ENCODE assay signal across 12 mouse cellular contexts in genomic region chr5:142495321-142496096, GRCm38 (mm10). TPM values are rescaled to one million over a fixed set of nuclear protein-coding genes. Genes with fewer than 3 reads are reported as not detected.
DNase-seq lines count a peak whose midpoint lies in the region; ATAC-seq and TF ChIP-seq lines count a peak whose summit lies in the region.
"Had no signal": no experiment of that assay in that cellular context is flagged by ENCODE, and none has a peak within 500 bp of the region (broad histone marks: within the 10 kb centered on the region; RNA-seq: fewer than 3 reads in every experiment).

No protein-coding gene starts in this region.

- no peak for DNase-seq in heart, adult 8-10 months (ENCODE audit: low spot score)
- DNase-seq in stomach, postnatal 0 days (ENCODE audit: low spot score): no peak
- DNase-seq in cerebellum, adult 2 months: peak; percentile 74 to 81
- no peak for DNase-seq in layer of hippocampus, adult 2 months (ENCODE audit: low spot score in 2 of 2)
- no peak for DNase-seq in spleen, postnatal 14 days (ENCODE audit: low spot score in 2 of 2)
- DNase-seq: lung, adult 2 months; right cerebral cortex, postnatal 4 days had no signal

- peak overlapping the region; percentile 30; the same call in 1 of the 2 replicates for H3K9ac ChIP-seq in heart, embryonic 14.5 days (ENCODE audit: low read length)
- H3K9ac ChIP-seq in stomach, embryonic 14.5 days (replicated peaks; ENCODE audit: low read depth, low read length): no peak overlapping the region
- H3K9ac ChIP-seq in stomach, postnatal 0 days (ENCODE audit: low read length): no peak overlapping the region

- H3K4me3 ChIP-seq in heart, embryonic 14.5 days (ENCODE audit: control insufficient read depth in 1 of 2, insufficient read depth in 1 of 2, low read depth in 1 of 2, low read length in 2 of 2): no peak overlapping the region
- H3K4me3 ChIP-seq in stomach, embryonic 14.5 days (ENCODE audit: low read depth, low read length): no peak overlapping the region
- H3K4me3 ChIP-seq in stomach, postnatal 0 days (ENCODE audit: low read depth, low read length): no peak overlapping the region
- no peak overlapping the region for H3K4me3 ChIP-seq in cerebellum, adult 2 months (replicated peaks; ENCODE audit: insufficient read depth, low read depth, low read length)
- no peak overlapping the region for H3K4me3 ChIP-seq in layer of hippocampus, adult 2 months
- H3K4me3 ChIP-seq: myocyte had no signal

- H3K36me3 ChIP-seq in heart, embryonic 14.5 days (ENCODE audit: control insufficient read depth, insufficient read depth, low read length): no peaks in the 10 kb centered on the region
- H3K36me3 ChIP-seq in stomach, embryonic 14.5 days (ENCODE audit: control insufficient read depth, insufficient read depth, low read length): no peaks in the 10 kb centered on the region
- H3K36me3 ChIP-seq in stomach, postnatal 0 days (ENCODE audit: control insufficient read depth, insufficient read depth, low read length): no peaks in the 10 kb centered on the region

- WGBS in heart, embryonic 14.5 days: 49% methylated on average over 14 of the region's 14 CpGs
- 59% methylated on average over 14 of the region's 14 CpGs for whole genome bisulfite sequencing in stomach, embryonic 14.5 days
- 53% methylated on average over 14 of the region's 14 CpGs for WGBS in stomach, postnatal 0 days
- 31% methylated on average over 14 of the region's 14 CpGs for WGBS in cerebellum, adult 2 months

- H3K27ac ChIP-seq in heart, embryonic 14.5 days (replicated peaks in 1 of 2; ENCODE audit: control insufficient read depth in 1 of 2, insufficient read depth in 1 of 2, low read depth in 2 of 2, low read length in 2 of 2): peak overlapping the region; percentile 15 to 59
- no peak overlapping the region for H3K27ac ChIP-seq in stomach, embryonic 14.5 days (ENCODE audit: low read length)
- no peak overlapping the region for H3K27ac ChIP-seq in stomach, postnatal 0 days (replicated peaks)
- peak overlapping the region; percentile 23 for H3K27ac ChIP-seq in cerebellum, adult 2 months (ENCODE audit: insufficient read depth, low read length)
- no peak overlapping the region for H3K27ac ChIP-seq in layer of hippocampus, adult 2 months

- H3K4me2 ChIP-seq in heart, embryonic 14.5 days (ENCODE audit: low read length): peak overlapping the region; percentile 8; the same call in 1 of the 2 replicates
- no peak overlapping the region for H3K4me2 ChIP-seq in stomach, embryonic 14.5 days (replicated peaks; ENCODE audit: low read depth, low read length)
- H3K4me2 ChIP-seq in stomach, postnatal 0 days (replicated peaks; ENCODE audit: low read depth): no peak overlapping the region

- peaks cover 7 to 12% of the 10 kb centered on the region in 2 experiments for H3K4me1 ChIP-seq in heart, embryonic 14.5 days (ENCODE audit: control insufficient read depth in 2 of 2, insufficient read depth in 2 of 2, low read length in 2 of 2)
- no peaks in the 10 kb centered on the region for H3K4me1 ChIP-seq in stomach, embryonic 14.5 days (ENCODE audit: control insufficient read depth, insufficient read depth, low read length)
- H3K4me1 ChIP-seq in stomach, postnatal 0 days (replicated peaks; ENCODE audit: control insufficient read depth, insufficient read depth): no peaks in the 10 kb centered on the region
- H3K4me1 ChIP-seq in cerebellum, adult 2 months (ENCODE audit: control insufficient read depth, insufficient read depth, low read length): peaks cover 15% of the 10 kb centered on the region

- TF ChIP-seq EP300 in stomach, postnatal 0 days (optimal IDR thresholded peaks at IDR 0.05): no peak

- no peaks in the 10 kb centered on the region for H3K27me3 ChIP-seq in heart, embryonic 14.5 days (ENCODE audit: control insufficient read depth, insufficient read depth, low read length)
- H3K27me3 ChIP-seq in stomach, embryonic 14.5 days (ENCODE audit: control insufficient read depth, insufficient read depth, low read length): no peaks in the 10 kb centered on the region
- H3K27me3 ChIP-seq in stomach, postnatal 0 days (ENCODE audit: control insufficient read depth, insufficient read depth, low read length): no peaks in the 10 kb centered on the region
- no peaks in the 10 kb centered on the region for H3K27me3 ChIP-seq in cerebellum, adult 2 months (ENCODE audit: control insufficient read depth, insufficient read depth, low read length)

- TF ChIP-seq CTCF in stomach, postnatal 0 days (IDR thresholded peaks at IDR 0.05; ENCODE audit: low read depth): no peak
- TF ChIP-seq CTCF in cerebellum, adult 2 months (IDR thresholded peaks at IDR 0.05; ENCODE audit: borderline replicate concordance, insufficient read depth, low read depth, low read length): 0 out of 2 replicates have a peak, but pooled peaks have one; percentile 22
- no peak for TF ChIP-seq CTCF in layer of hippocampus, adult 2 months (conservative IDR thresholded peaks at IDR 0.05)

- no peak for TF ChIP-seq POLR2A in cerebellum, adult 2 months (IDR thresholded peaks at IDR 0.05; ENCODE audit: borderline replicate concordance, insufficient read depth, low read length)

- ATAC-seq in heart, embryonic 14.5 days (ENCODE audit: insufficient number of reproducible peaks, insufficient read depth, low FRiP score, low read depth): no peak
- ATAC-seq in stomach, embryonic 14.5 days (ENCODE audit: insufficient number of reproducible peaks, insufficient read depth, low FRiP score, low read depth): 0 out of 2 replicates have a peak, but pooled peaks have one; percentile 12
- no peak for ATAC-seq in stomach, postnatal 0 days (ENCODE audit: low FRiP score, low TSS enrichment)
- ATAC-seq: intestine, embryonic 16.5 days had no signal

- no peaks in the 10 kb centered on the region for H3K9me3 ChIP-seq in heart, embryonic 14.5 days (ENCODE audit: control insufficient read depth, low read length)
- H3K9me3 ChIP-seq in stomach, embryonic 14.5 days (ENCODE audit: control insufficient read depth, low read depth, low read length): no peaks in the 10 kb centered on the region
- H3K9me3 ChIP-seq in stomach, postnatal 0 days (ENCODE audit: control insufficient read depth, low read length): no peaks in the 10 kb centered on the region

RNA-seq across cellular contexts. Expression of gene Ap5z1, which starts 31.8 kb away (rescaled TPM):
- polyA plus RNA-seq in heart, embryonic 14.5 days (2014; fragmentation: Nextera tagmentation; extraction: Ambion mirVana): 6.0 and 6.3 TPM in 2 replicates
- total RNA-seq in heart, adult 8-10 months (2022): 1 to 10 TPM; 4.5 to 8.3 (median 7.1) TPM
- 11.0 and 11.8 TPM in 2 replicates for polyA plus RNA-seq in stomach, embryonic 14.5 days (2014; fragmentation: Nextera tagmentation; extraction: Ambion mirVana)
- polyA plus RNA-seq in stomach, postnatal 0 days (2015; fragmentation: Nextera tagmentation; extraction: Ambion mirVana): 4.2 and 5.0 TPM in 2 replicates
- polyA plus RNA-seq in cerebellum, adult 2 months (2012; rRNA removed): 30.3 and 32.7 TPM in 2 replicates
- total RNA-seq in layer of hippocampus, adult 2 months (2021): 10 to 100 TPM; 24.4 to 31.3 TPM

RNA-seq across cellular contexts. Expression of gene Papolb, which starts 34.4 kb away (rescaled TPM):
- 0.31 TPM in 2 replicates for polyA plus RNA-seq in heart, embryonic 14.5 days (2014; fragmentation: Nextera tagmentation; extraction: Ambion mirVana)
- under 1 TPM in 3 of 4 experiments, not detected in 1; 0.06 to 0.16 (median 0.06) TPM for total RNA-seq in heart, adult 8-10 months (2022)
- 0.07 and 0.27 TPM in 2 replicates for polyA plus RNA-seq in stomach, embryonic 14.5 days (2014; fragmentation: Nextera tagmentation; extraction: Ambion mirVana)
- polyA plus RNA-seq in stomach, postnatal 0 days (2015; fragmentation: Nextera tagmentation; extraction: Ambion mirVana): not detected in 2 replicates
- polyA plus RNA-seq in cerebellum, adult 2 months (2012; rRNA removed): 0.17 and 0.25 TPM in 2 replicates
- under 1 TPM; 0.66 to 0.84 TPM for total RNA-seq in layer of hippocampus, adult 2 months (2021)
- polyA plus RNA-seq: intestine, embryonic 16.5 days; stomach, embryonic 16.5 days had no signal

RNA-seq across cellular contexts. Expression of gene Radil, which starts 55.4 kb away (rescaled TPM):
- polyA plus RNA-seq in heart, embryonic 14.5 days (2014; fragmentation: Nextera tagmentation; extraction: Ambion mirVana): 9.7 and 12.1 TPM in 2 replicates
- total RNA-seq in heart, adult 8-10 months (2022): 1 to 10 TPM; 1.2 to 2.3 (median 1.8) TPM
- 1.6 and 2.1 TPM in 2 replicates for polyA plus RNA-seq in stomach, embryonic 14.5 days (2014; fragmentation: Nextera tagmentation; extraction: Ambion mirVana)
- polyA plus RNA-seq in stomach, postnatal 0 days (2015; fragmentation: Nextera tagmentation; extraction: Ambion mirVana): 0.36 and 0.44 TPM in 2 replicates
- 28.7 and 31.6 TPM in 2 replicates for polyA plus RNA-seq in cerebellum, adult 2 months (2012; rRNA removed)
- total RNA-seq in layer of hippocampus, adult 2 months (2021): 10 to 100 TPM; 13.4 to 15.7 TPM

Comparison
In these comparisons a context has a peak if more than half of its experiments do, and no peak if none do; other contexts are left out.
1. H3K27ac ChIP-seq: peak in heart, embryonic 14.5 days (2 of 2) and cerebellum, adult 2 months (single experiment); none in stomach, embryonic 14.5 days (single experiment), stomach, postnatal 0 days (single experiment) and layer of hippocampus, adult 2 months (single experiment).
2. DNase-seq: peak in cerebellum, adult 2 months (2 of 2); none in heart, adult 8-10 months (single experiment), stomach, postnatal 0 days (single experiment), layer of hippocampus, adult 2 months (0 of 2) and spleen, postnatal 14 days (0 of 2).